Comparison of ENCODE assay signal across 8 mouse cellular contexts in the genomic region with DNA sequence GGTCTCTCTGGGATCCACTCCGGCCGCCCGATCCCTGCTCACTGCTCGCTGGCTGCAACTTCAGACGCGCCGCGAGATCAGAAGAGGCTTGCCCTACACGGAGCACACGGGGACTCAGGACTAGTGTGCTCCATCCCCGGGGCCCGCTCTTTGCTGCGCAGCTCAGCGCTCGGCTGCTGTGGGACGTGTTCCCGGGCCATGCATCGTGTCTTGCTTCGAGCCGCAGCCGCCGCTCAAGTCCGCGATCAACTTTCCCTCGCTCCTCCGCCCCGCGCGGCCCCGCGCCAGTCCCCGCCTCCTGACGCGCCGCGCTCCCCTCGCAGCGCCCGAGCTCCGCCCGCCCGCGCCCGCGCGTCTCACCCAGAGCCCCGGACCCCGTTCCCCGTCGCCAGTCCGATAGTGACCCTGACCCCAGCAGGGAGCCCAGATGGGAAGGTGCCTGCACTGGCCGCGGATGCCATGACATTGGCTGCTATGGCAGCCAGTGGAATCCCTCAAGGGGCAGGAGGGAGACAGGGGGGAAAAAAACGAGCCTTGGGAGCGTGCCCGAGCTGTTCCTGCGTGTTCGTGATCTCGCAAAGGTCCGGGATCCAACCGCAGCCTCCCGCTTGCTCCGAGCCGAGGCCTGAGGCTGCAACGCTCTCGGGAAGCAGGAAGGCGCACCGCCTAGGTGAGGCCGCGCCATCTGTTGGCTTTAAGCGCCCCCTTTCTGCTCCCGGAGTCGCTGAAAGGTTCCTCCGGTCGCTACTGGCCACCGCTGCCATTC. TPM values are rescaled to one million over a fixed set of nuclear protein-coding genes. Genes with fewer than 3 reads are reported as not detected.
DNase-seq lines count a peak whose midpoint lies in the region; ATAC-seq and TF ChIP-seq lines count a peak whose summit lies in the region.

No protein-coding gene starts in this region.

- H3K9me3 ChIP-seq in forebrain, embryonic 11.5 days (ENCODE audit: control insufficient read depth, low read length), result no peaks in the 10 kb centered on the region
- no peaks in the 10 kb centered on the region for H3K9me3 ChIP-seq in heart, embryonic 15.5 days (replicated peaks)
- H3K9me3 ChIP-seq in liver, postnatal 0 days (ENCODE audit: low read length), result no peaks in the 10 kb centered on the region
- H3K9me3 ChIP-seq in neural tube, embryonic 14.5 days (ENCODE audit: control insufficient read depth, low read length), result no peaks in the 10 kb centered on the region

- peak overlapping the region; percentile 39 for H3K4me3 ChIP-seq in forebrain, embryonic 11.5 days (ENCODE audit: low read depth, low read length)
- H3K4me3 ChIP-seq in heart, embryonic 15.5 days, result peak overlapping the region; percentile 60
- H3K4me3 ChIP-seq in liver, postnatal 0 days (ENCODE audit: low read depth, low read length), result peak overlapping the region; percentile 47
- H3K4me3 ChIP-seq in neural tube, embryonic 14.5 days (ENCODE audit: low read depth, low read length), result peak overlapping the region; percentile 57

- peak; percentile 67 for ATAC-seq in forebrain, embryonic 11.5 days (replicated peaks; ENCODE audit: low FRiP score)
- peak; percentile 32 for ATAC-seq in heart, embryonic 15.5 days (replicated peaks; ENCODE audit: insufficient number of reproducible peaks, insufficient read depth, low FRiP score, low read depth)
- no peak for ATAC-seq in liver, postnatal 0 days
- peak; percentile 86 for ATAC-seq in neural tube, embryonic 14.5 days (ENCODE audit: low read depth)

- under 1% methylated on average over 76 of the region's 76 CpGs for WGBS in forebrain, embryonic 11.5 days
- under 1% methylated on average over 76 of the region's 76 CpGs for WGBS in heart, embryonic 15.5 days
- WGBS in liver, postnatal 0 days (ENCODE audit: insufficient replicate concordance), result under 1% methylated on average over 75 of the region's 76 CpGs
- WGBS in neural tube, embryonic 14.5 days, result under 1% methylated on average over 61 of the region's 76 CpGs

- peak; percentile 11 to 50 for DNase-seq in urinary bladder, adult 18-20 months (ENCODE audit: low spot score in 2 of 2)
- no peak for DNase-seq in urinary bladder, postnatal 10 days (ENCODE audit: low spot score)
- peak; percentile 83 for DNase-seq in forebrain, embryonic 11.5 days (ENCODE audit: low spot score)
- DNase-seq in kidney, postnatal 14 days, result peak; percentile 56
- peak; percentile 22 for DNase-seq in liver, postnatal 0 days
- DNase-seq in thymus, postnatal 10 days (ENCODE audit: low spot score in 2 of 2), result peak; percentile 58 to 74

- H3K4me2 ChIP-seq in forebrain, embryonic 11.5 days (ENCODE audit: low read depth, low read length, severe bottlenecking), result peak overlapping the region; percentile 93
- H3K4me2 ChIP-seq in heart, embryonic 15.5 days, result peak overlapping the region; percentile 98
- peak overlapping the region; percentile 77 for H3K4me2 ChIP-seq in liver, postnatal 0 days (ENCODE audit: low read depth, low read length)
- H3K4me2 ChIP-seq in neural tube, embryonic 14.5 days (ENCODE audit: low read depth, low read length), result peak overlapping the region; percentile 100

- no peak for TF ChIP-seq EP300 in liver, postnatal 0 days (IDR thresholded peaks at IDR 0.05; ENCODE audit: low read depth)

- H3K27me3 ChIP-seq in forebrain, embryonic 11.5 days (ENCODE audit: control insufficient read depth, insufficient read depth, low read length), result peaks cover 49% of the 10 kb centered on the region
- peaks cover 74% of the 10 kb centered on the region for H3K27me3 ChIP-seq in heart, embryonic 15.5 days
- H3K27me3 ChIP-seq in liver, postnatal 0 days (ENCODE audit: insufficient read depth, low read length), result peaks cover 47% of the 10 kb centered on the region
- H3K27me3 ChIP-seq in neural tube, embryonic 14.5 days (ENCODE audit: control insufficient read depth, insufficient read depth, low read length), result peaks cover 46% of the 10 kb centered on the region

- peak overlapping the region; percentile 30 for H3K9ac ChIP-seq in forebrain, embryonic 11.5 days (ENCODE audit: low read length)
- peak overlapping the region; percentile 46 for H3K9ac ChIP-seq in heart, embryonic 15.5 days
- H3K9ac ChIP-seq in liver, postnatal 0 days (replicated peaks), result no peak overlapping the region
- H3K9ac ChIP-seq in neural tube, embryonic 14.5 days (replicated peaks; ENCODE audit: low read depth, low read length), result peak overlapping the region; percentile 60

- peak; percentile 61 for TF ChIP-seq CTCF in liver, postnatal 0 days (IDR thresholded peaks at IDR 0.05; ENCODE audit: low read depth)

- no peak overlapping the region for H3K27ac ChIP-seq in forebrain, embryonic 11.5 days (ENCODE audit: low read depth, low read length)
- H3K27ac ChIP-seq in heart, embryonic 15.5 days, result no peak overlapping the region
- no peak overlapping the region for H3K27ac ChIP-seq in liver, postnatal 0 days (ENCODE audit: low read depth)
- H3K27ac ChIP-seq in neural tube, embryonic 14.5 days (ENCODE audit: low read depth, low read length), result no peak overlapping the region; the same call in 1 of the 2 replicates

- peaks cover 14% of the 10 kb centered on the region for H3K4me1 ChIP-seq in forebrain, embryonic 11.5 days (replicated peaks; ENCODE audit: control insufficient read depth, insufficient read depth, low read length)
- peaks cover 17% of the 10 kb centered on the region for H3K4me1 ChIP-seq in heart, embryonic 15.5 days (replicated peaks)
- H3K4me1 ChIP-seq in liver, postnatal 0 days (ENCODE audit: insufficient read depth), result peaks cover 9% of the 10 kb centered on the region; the same call in 1 of the 2 replicates
- peaks cover 18% of the 10 kb centered on the region for H3K4me1 ChIP-seq in neural tube, embryonic 14.5 days (ENCODE audit: control insufficient read depth, insufficient read depth, low read length)

- no peaks in the 10 kb centered on the region for H3K36me3 ChIP-seq in forebrain, embryonic 11.5 days (ENCODE audit: control insufficient read depth, insufficient read depth, low read length)
- no peaks in the 10 kb centered on the region for H3K36me3 ChIP-seq in heart, embryonic 15.5 days
- H3K36me3 ChIP-seq in liver, postnatal 0 days (replicated peaks; ENCODE audit: insufficient read depth, low read length), result no peaks in the 10 kb centered on the region
- H3K36me3 ChIP-seq in neural tube, embryonic 14.5 days (ENCODE audit: control insufficient read depth, insufficient read depth, low read length), result no peaks in the 10 kb centered on the region

RNA-seq across cellular contexts. Expression of a gene that starts 9.1 kb away (rescaled TPM):
- polyA plus RNA-seq in forebrain, embryonic 11.5 days (2014; fragmentation: Nextera tagmentation; extraction: Ambion mirVana), result 0.36 and 0.43 TPM in 2 replicates
- 0.50 and 1.4 TPM in 2 replicates for polyA plus RNA-seq in heart, embryonic 15.5 days (2015; fragmentation: Nextera tagmentation; extraction: Ambion mirVana)
- 0.28 and 0.40 TPM in 2 replicates for polyA plus RNA-seq in liver, postnatal 0 days (2015; fragmentation: Nextera tagmentation; extraction: Ambion mirVana)
- polyA plus RNA-seq in neural tube, embryonic 14.5 days (2014; fragmentation: Nextera tagmentation; extraction: Ambion mirVana), result 6.0 and 15.4 TPM in 2 replicates
